In genomic region chr8:123515540-123515897, GRCm38 (mm10) we compare ENCODE assay signal across 9 mouse cellular contexts. TPM values are rescaled to one million over a fixed set of nuclear protein-coding genes. Genes with fewer than 3 reads are reported as not detected.
DNase-seq lines count a peak whose midpoint lies in the region; ATAC-seq and TF ChIP-seq lines count a peak whose summit lies in the region.
"Had no signal": no experiment of that assay in that cellular context is flagged by ENCODE, and none has a peak within 500 bp of the region (broad histone marks: within the 10 kb centered on the region; RNA-seq: fewer than 3 reads in every experiment).

No protein-coding gene starts in this region.

- H3K36me3 ChIP-seq in heart, embryonic 16.5 days (ENCODE audit: control insufficient read depth, insufficient read depth), result no peaks in the 10 kb centered on the region
- H3K36me3 ChIP-seq in hindbrain, embryonic 12.5 days, result peaks cover 14% of the 10 kb centered on the region; the same call in 1 of the 2 replicates
- H3K36me3 ChIP-seq in midbrain, embryonic 13.5 days, result peaks cover 14% of the 10 kb centered on the region

- DNase-seq in heart, adult 9 months (ENCODE audit: low spot score in 2 of 2), result no peak
- no peak for DNase-seq in right cerebral cortex, adult 18-20 months
- no peak for DNase-seq in lung, postnatal 36 days
- no peak for DNase-seq in gastrocnemius, adult 8-10 months (ENCODE audit: low spot score in 2 of 2)

- 2% methylated on average over 11 of the region's 11 CpGs for WGBS in heart, embryonic 16.5 days
- WGBS in hindbrain, embryonic 12.5 days, result under 1% methylated on average over 11 of the region's 11 CpGs
- 2% methylated on average over 11 of the region's 11 CpGs for WGBS in midbrain, embryonic 13.5 days

- ATAC-seq in heart, embryonic 16.5 days (replicated peaks; ENCODE audit: extremely low read depth, insufficient read depth, low FRiP score), result no peak
- no peak; the same call in 1 of the 2 replicates for ATAC-seq in hindbrain, embryonic 12.5 days (ENCODE audit: low FRiP score)
- ATAC-seq in midbrain, embryonic 13.5 days, result peak; percentile 27

- TF ChIP-seq POLR2A in cortical plate, adult 2 months (IDR thresholded peaks at IDR 0.05; ENCODE audit: extremely low read depth, insufficient read depth, low read length), result no peak

- H3K9ac ChIP-seq in heart, embryonic 16.5 days (ENCODE audit: low read length), result no peak overlapping the region
- peak overlapping the region; percentile 78 for H3K9ac ChIP-seq in hindbrain, embryonic 12.5 days
- peak overlapping the region; percentile 49 for H3K9ac ChIP-seq in midbrain, embryonic 13.5 days (replicated peaks)

- H3K4me1 ChIP-seq in heart, embryonic 16.5 days (ENCODE audit: control insufficient read depth, insufficient read depth, low read length), result peaks cover 20% of the 10 kb centered on the region
- peaks cover 4% of the 10 kb centered on the region for H3K4me1 ChIP-seq in cortical plate, adult 2 months (ENCODE audit: control insufficient read depth, insufficient read depth, low read length)
- H3K4me1 ChIP-seq in hindbrain, embryonic 12.5 days, result peaks cover 24% of the 10 kb centered on the region
- H3K4me1 ChIP-seq in midbrain, embryonic 13.5 days (replicated peaks), result peaks cover 48% of the 10 kb centered on the region

- H3K27ac ChIP-seq in heart, embryonic 16.5 days (ENCODE audit: low read length), result no peak overlapping the region
- no peak overlapping the region for H3K27ac ChIP-seq in cortical plate, adult 2 months (ENCODE audit: insufficient read depth, low read length)
- peak overlapping the region; percentile 94 for H3K27ac ChIP-seq in hindbrain, embryonic 12.5 days
- peak overlapping the region; percentile 97 for H3K27ac ChIP-seq in midbrain, embryonic 13.5 days

- H3K9me3 ChIP-seq in heart, embryonic 16.5 days (replicated peaks; ENCODE audit: control insufficient read depth, low read length), result no peaks in the 10 kb centered on the region
- no peaks in the 10 kb centered on the region for H3K9me3 ChIP-seq in hindbrain, embryonic 12.5 days (replicated peaks)
- H3K9me3 ChIP-seq in midbrain, embryonic 13.5 days, result no peaks in the 10 kb centered on the region

- peak overlapping the region; percentile 99 for H3K4me2 ChIP-seq in heart, embryonic 16.5 days (ENCODE audit: low read depth, low read length)
- H3K4me2 ChIP-seq in hindbrain, embryonic 12.5 days (replicated peaks), result peak overlapping the region; percentile 62
- H3K4me2 ChIP-seq in midbrain, embryonic 13.5 days (replicated peaks), result peak overlapping the region; percentile 82

- H3K4me3 ChIP-seq in heart, embryonic 16.5 days (ENCODE audit: low read length), result peak overlapping the region; percentile 72
- peak overlapping the region; percentile 81 for H3K4me3 ChIP-seq in cortical plate, adult 2 months (ENCODE audit: insufficient read depth, low read length)
- H3K4me3 ChIP-seq in hindbrain, embryonic 12.5 days, result peak overlapping the region; percentile 71
- H3K4me3 ChIP-seq in midbrain, embryonic 13.5 days (replicated peaks), result peak overlapping the region; percentile 87

- peaks cover 40% of the 10 kb centered on the region for H3K27me3 ChIP-seq in heart, embryonic 16.5 days (ENCODE audit: control insufficient read depth, insufficient read depth, low read length)
- H3K27me3 ChIP-seq in hindbrain, embryonic 12.5 days, result 0 out of 2 replicates have a peak, but pooled peaks cover 4% of the 10 kb centered on the region
- peaks cover 10% of the 10 kb centered on the region for H3K27me3 ChIP-seq in midbrain, embryonic 13.5 days

- no peak for TF ChIP-seq CTCF in cortical plate, adult 2 months (IDR thresholded peaks at IDR 0.05; ENCODE audit: extremely low read depth, insufficient read depth, low read length)

RNA-seq across cellular contexts. Expression of gene Dbndd1, which starts 0.3 kb away (rescaled TPM):
- 0.68 and 0.94 TPM in 2 replicates for polyA plus RNA-seq in heart, embryonic 16.5 days (2015; fragmentation: Nextera tagmentation; extraction: Ambion mirVana)
- polyA plus RNA-seq in cortical plate, adult 2 months (2012; rRNA removed), result 20.9 and 21.5 TPM in 2 replicates
- 48.0 and 48.8 TPM in 2 replicates for polyA plus RNA-seq in hindbrain, embryonic 12.5 days (2016; fragmentation: Nextera tagmentation; extraction: Ambion mirVana)
- polyA plus RNA-seq in midbrain, embryonic 13.5 days (2015; fragmentation: Nextera tagmentation; extraction: Ambion mirVana), result 88.8 and 93.3 TPM in 2 replicates
- total RNA-seq in gastrocnemius, adult 8-10 months (2022), result not detected
- total RNA-seq: common myeloid progenitor, adult 5-6 weeks had no signal

RNA-seq across cellular contexts. Expression of gene Gas8, which starts 3.1 kb away (rescaled TPM):
- 14.5 and 14.8 TPM in 2 replicates for polyA plus RNA-seq in heart, embryonic 16.5 days (2015; fragmentation: Nextera tagmentation; extraction: Ambion mirVana)
- polyA plus RNA-seq in cortical plate, adult 2 months (2012; rRNA removed), result 35.5 and 40.4 TPM in 2 replicates
- polyA plus RNA-seq in hindbrain, embryonic 12.5 days (2016; fragmentation: Nextera tagmentation; extraction: Ambion mirVana), result 41.7 and 44.6 TPM in 2 replicates
- polyA plus RNA-seq in midbrain, embryonic 13.5 days (2015; fragmentation: Nextera tagmentation; extraction: Ambion mirVana), result 40.8 and 44.3 TPM in 2 replicates
- 1 to 10 TPM; 2.3 to 5.4 (median 3.3) TPM for total RNA-seq in gastrocnemius, adult 8-10 months (2022)

RNA-seq across cellular contexts. Expression of gene Afg3l1, which starts 37.8 kb away (rescaled TPM):
- polyA plus RNA-seq in heart, embryonic 16.5 days (2015; fragmentation: Nextera tagmentation; extraction: Ambion mirVana), result 44.3 and 44.6 TPM in 2 replicates
- 20.4 and 21.5 TPM in 2 replicates for polyA plus RNA-seq in cortical plate, adult 2 months (2012; rRNA removed)
- 64.7 and 66.5 TPM in 2 replicates for polyA plus RNA-seq in hindbrain, embryonic 12.5 days (2016; fragmentation: Nextera tagmentation; extraction: Ambion mirVana)
- 59.3 and 62.1 TPM in 2 replicates for polyA plus RNA-seq in midbrain, embryonic 13.5 days (2015; fragmentation: Nextera tagmentation; extraction: Ambion mirVana)
- total RNA-seq in gastrocnemius, adult 8-10 months (2022), result 10 to 100 TPM; 45.0 to 48.8 (median 47.8) TPM

Comparison
In these comparisons a context has a peak if more than half of its experiments do, and no peak if none do; other contexts are left out.
1. H3K27ac ChIP-seq: peak in hindbrain, embryonic 12.5 days (single experiment) and midbrain, embryonic 13.5 days (single experiment); none in heart, embryonic 16.5 days (single experiment) and cortical plate, adult 2 months (single experiment).
2. RNA of gene Dbndd1, which starts 0.3 kb away (polyA plus RNA-seq): 88.8 to 93.3 TPM in midbrain, embryonic 13.5 days, 48.0 to 48.8 TPM in hindbrain, embryonic 12.5 days and 20.9 to 21.5 TPM in cortical plate, adult 2 months; 0.68 to 0.94 TPM in heart, embryonic 16.5 days; every median in the first group is over 10 times any median in the second.
3. Peak in every context shown above with its lines, with median percentiles within 50 percentile points of each other: H3K4me2 ChIP-seq and H3K4me3 ChIP-seq.